Mouse (Mus musculus): ENCODE results near the gene Xbp1. TPM values are rescaled to one million over a fixed set of nuclear protein-coding genes. Genes with fewer than 3 reads are reported as not detected.

Gene Xbp1
- polyA plus RNA-seq, 1 experiment from 2014 or later: 151 TPM

GRCm38 (mm10) chr11:5545457-5545856 is 25.0 kb downstream of the Xbp1 start:
- no peak overlapping the region for H3K27ac ChIP-seq (ENCODE audit: low read length)
- H3K9ac ChIP-seq (ENCODE audit: low read length): no peak overlapping the region
- WGBS: 68% methylated on average over 4 of the region's 4 CpGs
- H3K27me3 ChIP-seq (ENCODE audit: control insufficient read depth, insufficient read depth, low read length): no peaks in the 10 kb centered on the region
- H3K4me3 ChIP-seq (ENCODE audit: low read length): no peak overlapping the region
- H3K4me2 ChIP-seq (ENCODE audit: low read depth, low read length): no peak overlapping the region
- no peak for ATAC-seq (replicated peaks; ENCODE audit: extremely low read depth, insufficient read depth, low FRiP score)
- peaks cover 10% of the 10 kb centered on the region for H3K4me1 ChIP-seq (ENCODE audit: control insufficient read depth, insufficient read depth, low read length)
- no peaks in the 10 kb centered on the region for H3K36me3 ChIP-seq (ENCODE audit: control insufficient read depth, insufficient read depth)
- H3K9me3 ChIP-seq (replicated peaks; ENCODE audit: control insufficient read depth, low read length): no peaks in the 10 kb centered on the region; the same call in 1 of the 2 replicates

GRCm38 (mm10) chr11:5546693-5547092 is 26.2 kb downstream of the Xbp1 start:
- WGBS: 64% methylated on average over 3 of the region's 3 CpGs
- no peak for ATAC-seq (replicated peaks; ENCODE audit: extremely low read depth, insufficient read depth, low FRiP score)
- H3K36me3 ChIP-seq (ENCODE audit: control insufficient read depth, insufficient read depth): no peaks in the 10 kb centered on the region

GRCm38 (mm10) chr11:5551430-5551829 is 31.0 kb downstream of the Xbp1 start:
- Histone ChIP-seq H3K36me3 (ENCODE audit: control insufficient read depth, insufficient read depth) (no peaks in the 10 kb centered on the region), H3K9ac (ENCODE audit: low read length) (no peak overlapping the region), H3K27ac (ENCODE audit: low read length) (no peak overlapping the region), H3K4me2 (ENCODE audit: low read depth, low read length) (no peak overlapping the region), H3K9me3 (replicated peaks; ENCODE audit: control insufficient read depth, low read length) (no peaks in the 10 kb centered on the region; the same call in 1 of the 2 replicates), H3K27me3 (ENCODE audit: control insufficient read depth, insufficient read depth, low read length) (no peaks in the 10 kb centered on the region), H3K4me1 (ENCODE audit: control insufficient read depth, insufficient read depth, low read length) (no peaks in the 10 kb centered on the region), H3K4me3 (ENCODE audit: low read length) (no peak overlapping the region)
- ATAC-seq (replicated peaks; ENCODE audit: extremely low read depth, insufficient read depth, low FRiP score): no peak
- 84% methylated on average over 5 of the region's 5 CpGs for WGBS

More at GRCm38 (mm10) chr11:5546693-5547092, 26.2 kb downstream of the Xbp1 start:
- Histone ChIP-seq H3K27me3 (ENCODE audit: control insufficient read depth, insufficient read depth, low read length) (no peaks in the 10 kb centered on the region), H3K4me1 (ENCODE audit: control insufficient read depth, insufficient read depth, low read length) (peaks cover 3% of the 10 kb centered on the region; the same call in 1 of the 2 replicates), H3K27ac (ENCODE audit: low read length) (no peak overlapping the region), H3K4me3 (ENCODE audit: low read length) (no peak overlapping the region), H3K9me3 (replicated peaks; ENCODE audit: control insufficient read depth, low read length) (no peaks in the 10 kb centered on the region; the same call in 1 of the 2 replicates), H3K4me2 (ENCODE audit: low read depth, low read length) (no peak overlapping the region), H3K9ac (ENCODE audit: low read length) (no peak overlapping the region)

- ATAC-seq (replicated peaks; ENCODE audit: extremely low read depth, insufficient read depth, low FRiP score): no peak
- no peak overlapping the region for H3K4me3 ChIP-seq (ENCODE audit: low read length)
- WGBS: 48% methylated on average over 1 of the region's 1 CpGs
- no peak overlapping the region for H3K9ac ChIP-seq (ENCODE audit: low read length)
- H3K4me1 ChIP-seq (ENCODE audit: control insufficient read depth, insufficient read depth, low read length): no peaks in the 10 kb centered on the region
- no peaks in the 10 kb centered on the region for H3K36me3 ChIP-seq (ENCODE audit: control insufficient read depth, insufficient read depth)
- H3K9me3 ChIP-seq (replicated peaks; ENCODE audit: control insufficient read depth, low read length): no peaks in the 10 kb centered on the region; the same call in 1 of the 2 replicates
- no peaks in the 10 kb centered on the region for H3K27me3 ChIP-seq (ENCODE audit: control insufficient read depth, insufficient read depth, low read length)
- no peak overlapping the region for H3K4me2 ChIP-seq (ENCODE audit: low read depth, low read length)
- H3K27ac ChIP-seq (ENCODE audit: low read length): no peak overlapping the region
These were observed 31.5 kb downstream of the Xbp1 start for GRCm38 (mm10) chr11:5551931-5552330.

GRCm38 (mm10) chr11:5560273-5560672 is 39.8 kb downstream of the Xbp1 start:
- no peak overlapping the region for H3K4me3 ChIP-seq (ENCODE audit: low read length)
- no peak for ATAC-seq (replicated peaks; ENCODE audit: extremely low read depth, insufficient read depth, low FRiP score)
- no peaks in the 10 kb centered on the region for H3K9me3 ChIP-seq (replicated peaks; ENCODE audit: control insufficient read depth, low read length)
- no peak overlapping the region for H3K4me2 ChIP-seq (ENCODE audit: low read depth, low read length)
- WGBS: 47% methylated on average over 3 of the region's 3 CpGs
- H3K36me3 ChIP-seq (ENCODE audit: control insufficient read depth, insufficient read depth): no peaks in the 10 kb centered on the region
- H3K27ac ChIP-seq (ENCODE audit: low read length): no peak overlapping the region
- peaks cover 4% of the 10 kb centered on the region; the same call in 1 of the 2 replicates for H3K4me1 ChIP-seq (ENCODE audit: control insufficient read depth, insufficient read depth, low read length)
- H3K9ac ChIP-seq (ENCODE audit: low read length): no peak overlapping the region
- no peaks in the 10 kb centered on the region for H3K27me3 ChIP-seq (ENCODE audit: control insufficient read depth, insufficient read depth, low read length)

- Histone ChIP-seq H3K36me3 (ENCODE audit: control insufficient read depth, insufficient read depth) (no peaks in the 10 kb centered on the region), H3K9ac (ENCODE audit: low read length) (no peak overlapping the region), H3K4me3 (ENCODE audit: low read length) (no peak overlapping the region), H3K27ac (ENCODE audit: low read length) (no peak overlapping the region), H3K9me3 (replicated peaks; ENCODE audit: control insufficient read depth, low read length) (peaks cover 2% of the 10 kb centered on the region; the same call in 1 of the 2 replicates), H3K4me1 (ENCODE audit: control insufficient read depth, insufficient read depth, low read length) (peaks cover 4% of the 10 kb centered on the region; the same call in 1 of the 2 replicates), H3K27me3 (ENCODE audit: control insufficient read depth, insufficient read depth, low read length) (no peaks in the 10 kb centered on the region), H3K4me2 (ENCODE audit: low read depth, low read length) (no peak overlapping the region)
- no peak for ATAC-seq (replicated peaks; ENCODE audit: extremely low read depth, insufficient read depth, low FRiP score)
- 27% methylated on average over 9 of the region's 9 CpGs for WGBS
These were observed 42.3 kb downstream of the Xbp1 start for GRCm38 (mm10) chr11:5562625-5563268.

GRCm38 (mm10) chr11:5563898-5564297 is 43.4 kb downstream of the Xbp1 start:
- H3K9me3 ChIP-seq (replicated peaks; ENCODE audit: control insufficient read depth, low read length): peaks cover 3% of the 10 kb centered on the region; the same call in 1 of the 2 replicates
- 61% methylated on average over 6 of the region's 6 CpGs for WGBS
- no peaks in the 10 kb centered on the region for H3K36me3 ChIP-seq (ENCODE audit: control insufficient read depth, insufficient read depth)
- no peak overlapping the region for H3K4me3 ChIP-seq (ENCODE audit: low read length)
- H3K9ac ChIP-seq (ENCODE audit: low read length): no peak overlapping the region
- no peak overlapping the region for H3K27ac ChIP-seq (ENCODE audit: low read length)
- ATAC-seq (replicated peaks; ENCODE audit: extremely low read depth, insufficient read depth, low FRiP score): no peak
- no peaks in the 10 kb centered on the region for H3K27me3 ChIP-seq (ENCODE audit: control insufficient read depth, insufficient read depth, low read length)
- H3K4me2 ChIP-seq (ENCODE audit: low read depth, low read length): no peak overlapping the region
- H3K4me1 ChIP-seq (ENCODE audit: control insufficient read depth, insufficient read depth, low read length): peaks cover 4% of the 10 kb centered on the region; the same call in 1 of the 2 replicates

GRCm38 (mm10) chr11:5565596-5565995 is 45.1 kb downstream of the Xbp1 start:
- Histone ChIP-seq H3K9ac (ENCODE audit: low read length) (no peak overlapping the region), H3K9me3 (replicated peaks; ENCODE audit: control insufficient read depth, low read length) (peaks cover 3% of the 10 kb centered on the region; the same call in 1 of the 2 replicates), H3K4me2 (ENCODE audit: low read depth, low read length) (no peak overlapping the region), H3K27me3 (ENCODE audit: control insufficient read depth, insufficient read depth, low read length) (no peaks in the 10 kb centered on the region), H3K36me3 (ENCODE audit: control insufficient read depth, insufficient read depth) (no peaks in the 10 kb centered on the region), H3K27ac (ENCODE audit: low read length) (no peak overlapping the region), H3K4me1 (ENCODE audit: control insufficient read depth, insufficient read depth, low read length) (peaks cover 4% of the 10 kb centered on the region; the same call in 1 of the 2 replicates), H3K4me3 (ENCODE audit: low read length) (no peak overlapping the region)
- no peak for ATAC-seq (replicated peaks; ENCODE audit: extremely low read depth, insufficient read depth, low FRiP score)
- WGBS: 89% methylated on average over 3 of the region's 3 CpGs

GRCm38 (mm10) chr11:5566506-5566905 is 46.0 kb downstream of the Xbp1 start:
- Histone ChIP-seq H3K4me2 (ENCODE audit: low read depth, low read length) (no peak overlapping the region), H3K9ac (ENCODE audit: low read length) (no peak overlapping the region), H3K4me3 (ENCODE audit: low read length) (no peak overlapping the region), H3K27ac (ENCODE audit: low read length) (no peak overlapping the region), H3K4me1 (ENCODE audit: control insufficient read depth, insufficient read depth, low read length) (peaks cover 4% of the 10 kb centered on the region; the same call in 1 of the 2 replicates), H3K9me3 (replicated peaks; ENCODE audit: control insufficient read depth, low read length) (peaks cover 3% of the 10 kb centered on the region; the same call in 1 of the 2 replicates), H3K27me3 (ENCODE audit: control insufficient read depth, insufficient read depth, low read length) (no peaks in the 10 kb centered on the region), H3K36me3 (ENCODE audit: control insufficient read depth, insufficient read depth) (no peaks in the 10 kb centered on the region)
- ATAC-seq (replicated peaks; ENCODE audit: extremely low read depth, insufficient read depth, low FRiP score): no peak
- WGBS: 67% methylated on average over 2 of the region's 2 CpGs
